Mouse (Mus musculus) forebrain, embryonic 14.5 days (tissue): ENCODE data around the gene 1810009A15Rik. TPM values are rescaled to one million over a fixed set of nuclear protein-coding genes. Genes with fewer than 3 reads are reported as not detected.

Experiments
- ATAC-seq: fragments of 200-750 bp; cut with Nextera tagmentation; 2 replicates; pipeline ENCODE4 v1.8.0; 2017; ENCODE audit warnings: mild to moderate bottlenecking, moderate library complexity
- DNase-seq: peaks from one replicate; pipeline ENCODE4 v3.0.0-alpha.2; 2015; ENCODE audit warnings: low spot score
- H3K27ac ChIP-seq: fragments of 300-500 bp; sonication (generic); 2 replicates; pipeline ENCODE4 v1.5.1; 2014; ENCODE audit warnings: low read depth, mild to moderate bottlenecking, control low read depth, low read length, moderate library complexity
- H3K27me3 ChIP-seq: fragments of 300-500 bp; sonication (generic); replicated peaks from 2 replicates; pipeline ENCODE4 v1.6.1; 2014; ENCODE audit warnings: low read length, control low read depth, mixed read lengths; ENCODE audit not compliant: control insufficient read depth, insufficient read depth
- H3K36me3 ChIP-seq: fragments of 300-500 bp; sonication (generic); 2 replicates; pipeline ENCODE4 v1.6.1; 2014; ENCODE audit warnings: low read length, control low read depth; ENCODE audit not compliant: control insufficient read depth, insufficient read depth
- H3K4me1 ChIP-seq: fragments of 300-500 bp; sonication (generic); 2 replicates; pipeline ENCODE4 v1.6.1; 2014; ENCODE audit warnings: antibody characterized with exemption, low read length, control low read depth; ENCODE audit not compliant: control insufficient read depth, insufficient read depth
- H3K4me2 ChIP-seq: fragments of 300-500 bp; sonication (generic); 2 replicates; pipeline ENCODE4 v1.6.1; 2014; ENCODE audit warnings: mild to moderate bottlenecking, control low read depth, low read length
- H3K4me3 ChIP-seq: fragments of 300-500 bp; sonication (generic); 2 replicates; pipeline ENCODE4 v1.5.1; 2014; ENCODE audit warnings: low read depth, low read length, control low read depth
- H3K9ac ChIP-seq: fragments of 300-500 bp; sonication (generic); 2 replicates; pipeline ENCODE4 v1.6.1; 2014; ENCODE audit warnings: mild to moderate bottlenecking, low read length, control low read depth, moderate library complexity
- H3K9me3 ChIP-seq: fragments of 300-500 bp; sonication (generic); replicated peaks from 2 replicates; pipeline ENCODE4 v1.6.1; 2016; ENCODE audit warnings: low read length, control low read depth, mixed read lengths; ENCODE audit not compliant: control insufficient read depth
- WGBS: fragments of 180-500 bp; shearing (Covaris S2); extraction: QIAGEN DNeasy Blood & Tissue Kit; methylation state at CpG from one replicate; pipeline ENCODE4 v1.1.7; 2014; 5-methylcytosine and 5-hydroxymethylcytosine counted together
- polyA plus RNA-seq: library from polyadenylated mRNA; unstranded; fragments of >200 nt; fragmentation: Nextera tagmentation; extraction: Ambion mirVana; gene quantifications from 2 replicates; pipeline ENCODE4 v1.2.1, GENCODE M21; 2014

1810009A15Rik gene
- polyA plus RNA-seq, 1 experiment from 2014 or later = 77.6 TPM

GRCm38 (mm10) chr19:8899079-8899478 lies 10.4 kb downstream of the 1810009A15Rik start:
- Histone ChIP-seq H3K4me1 (peaks cover 18% of the 10 kb centered on the region), H3K36me3 (peaks cover 42% of the 10 kb centered on the region), H3K9ac (peak overlapping the region; percentile 80), H3K4me2 (peak overlapping the region; percentile 94), H3K27me3 (no peaks in the 10 kb centered on the region), H3K9me3 (no peaks in the 10 kb centered on the region), H3K27ac (no peak overlapping the region), H3K4me3 (peak overlapping the region; percentile 88)
- ATAC-seq (no peak), DNase-seq (no peak)
- 64% methylated on average over 3 of the region's 3 CpGs for WGBS

- no peaks in the 10 kb centered on the region for H3K9me3 ChIP-seq
- H3K4me3 ChIP-seq = no peak overlapping the region
- H3K4me1 ChIP-seq = peaks cover 10% of the 10 kb centered on the region
- no peak for ATAC-seq
- H3K36me3 ChIP-seq = peaks cover 60% of the 10 kb centered on the region
- H3K27ac ChIP-seq = no peak overlapping the region
- no peak for DNase-seq
- no peak overlapping the region for H3K9ac ChIP-seq
- WGBS = 96% methylated on average over 5 of the region's 5 CpGs
- H3K27me3 ChIP-seq = no peaks in the 10 kb centered on the region
- no peak overlapping the region for H3K4me2 ChIP-seq
Observed at GRCm38 (mm10) chr19:8903412-8903811, 14.8 kb downstream of the 1810009A15Rik start.

- DNase-seq (no peak), ATAC-seq (no peak)
- H3K27ac ChIP-seq = no peak overlapping the region
- peaks cover 96% of the 10 kb centered on the region for H3K36me3 ChIP-seq
- H3K9ac ChIP-seq = no peak overlapping the region
- no peak overlapping the region for H3K4me2 ChIP-seq
- no peaks in the 10 kb centered on the region for H3K9me3 ChIP-seq
- no peaks in the 10 kb centered on the region for H3K4me1 ChIP-seq
- 94% methylated on average over 6 of the region's 6 CpGs for WGBS
- H3K27me3 ChIP-seq = no peaks in the 10 kb centered on the region
- no peak overlapping the region for H3K4me3 ChIP-seq
Observed at GRCm38 (mm10) chr19:8908531-8908930, 19.9 kb downstream of the 1810009A15Rik start.

- H3K4me3 ChIP-seq = no peak overlapping the region
- 94% methylated on average over 5 of the region's 5 CpGs for WGBS
- no peaks in the 10 kb centered on the region for H3K9me3 ChIP-seq
- no peak overlapping the region for H3K9ac ChIP-seq
- DNase-seq = no peak
- no peak overlapping the region for H3K27ac ChIP-seq
- no peaks in the 10 kb centered on the region for H3K4me1 ChIP-seq
- no peaks in the 10 kb centered on the region for H3K27me3 ChIP-seq
- peaks cover 100% of the 10 kb centered on the region for H3K36me3 ChIP-seq
- no peak overlapping the region for H3K4me2 ChIP-seq
- ATAC-seq = no peak
Observed at GRCm38 (mm10) chr19:8911810-8912209, 23.2 kb downstream of the 1810009A15Rik start.

- Histone ChIP-seq H3K4me1 (no peaks in the 10 kb centered on the region), H3K4me2 (no peak overlapping the region), H3K9me3 (no peaks in the 10 kb centered on the region), H3K27me3 (no peaks in the 10 kb centered on the region), H3K36me3 (peaks cover 78% of the 10 kb centered on the region), H3K4me3 (no peak overlapping the region), H3K27ac (no peak overlapping the region), H3K9ac (no peak overlapping the region)
- WGBS = 99% methylated on average over 3 of the region's 3 CpGs
- ATAC-seq = no peak
- DNase-seq = no peak
Observed at GRCm38 (mm10) chr19:8914212-8914611, 25.6 kb downstream of the 1810009A15Rik start.

- DNase-seq = no peak
- Histone ChIP-seq H3K27ac (no peak overlapping the region), H3K4me2 (no peak overlapping the region), H3K4me1 (peaks cover 9% of the 10 kb centered on the region; the same call in 1 of the 2 replicates), H3K9me3 (no peaks in the 10 kb centered on the region), H3K4me3 (no peak overlapping the region), H3K9ac (no peak overlapping the region), H3K27me3 (no peaks in the 10 kb centered on the region), H3K36me3 (peaks cover 42% of the 10 kb centered on the region)
- WGBS = 94% methylated on average over 3 of the region's 3 CpGs
- ATAC-seq = no peak
Observed at GRCm38 (mm10) chr19:8919000-8919399, 30.3 kb downstream of the 1810009A15Rik start.

- no peaks in the 10 kb centered on the region for H3K9me3 ChIP-seq
- DNase-seq = no peak
- peaks cover 35% of the 10 kb centered on the region for H3K36me3 ChIP-seq
- H3K4me1 ChIP-seq = peaks cover 9% of the 10 kb centered on the region; the same call in 1 of the 2 replicates
- H3K4me3 ChIP-seq = peak overlapping the region; percentile 84
- no peaks in the 10 kb centered on the region for H3K27me3 ChIP-seq
- WGBS = 76% methylated on average over 6 of the region's 6 CpGs
- H3K27ac ChIP-seq = 0 out of 2 replicates have a peak overlapping the region, but pooled peaks have one; percentile 77
- peak overlapping the region; percentile 69 for H3K4me2 ChIP-seq
- peak overlapping the region; percentile 88; the same call in 1 of the 2 replicates for H3K9ac ChIP-seq
- ATAC-seq = no peak
Observed at GRCm38 (mm10) chr19:8919684-8920072, 31.0 kb downstream of the 1810009A15Rik start.

- Histone ChIP-seq H3K36me3 (peaks cover 31% of the 10 kb centered on the region), H3K4me1 (peaks cover 9% of the 10 kb centered on the region; the same call in 1 of the 2 replicates), H3K4me3 (peak within 1 kb of the TSS; percentile 84), H3K4me2 (peak within 1 kb of the TSS; percentile 69), H3K27ac (peak within 1 kb of the TSS; percentile 77), H3K27me3 (no peaks in the 10 kb centered on the region), H3K9ac (peak within 1 kb of the TSS; percentile 88), H3K9me3 (no peaks in the 10 kb centered on the region)
- WGBS = 2% methylated on average over 46 of the region's 50 CpGs
- DNase-seq (peak; percentile 93), ATAC-seq (peak; percentile 98)
Observed at GRCm38 (mm10) chr19:8920073-8920736, 31.6 kb downstream of the 1810009A15Rik start, which contains the start of gene B3gat3. TSS of gene B3gat3 (plus strand) at chr19:8920374.

GRCm38 (mm10) chr19:8920836-8921291 lies 32.2 kb downstream of the 1810009A15Rik start:
- H3K36me3 ChIP-seq = peaks cover 31% of the 10 kb centered on the region
- H3K4me1 ChIP-seq = peaks cover 9% of the 10 kb centered on the region; the same call in 1 of the 2 replicates
- WGBS = 1% methylated on average over 6 of the region's 6 CpGs
- H3K27ac ChIP-seq = peak overlapping the region; percentile 77
- ATAC-seq (no peak; the same call in 1 of the 2 replicates), DNase-seq (peak; percentile 66)
- H3K9ac ChIP-seq = peak overlapping the region; percentile 88
- peak overlapping the region; percentile 69 for H3K4me2 ChIP-seq
- H3K27me3 ChIP-seq = no peaks in the 10 kb centered on the region
- peak overlapping the region; percentile 84 for H3K4me3 ChIP-seq
- no peaks in the 10 kb centered on the region for H3K9me3 ChIP-seq
